Mouse (Mus musculus): ENCODE data around the gene Tmem123. TPM values are rescaled to one million over a fixed set of nuclear protein-coding genes. Genes with fewer than 3 reads are reported as not detected.

Gene Tmem123
- polyA plus RNA-seq, 1 experiment, result 32.8 TPM

GRCm38 (mm10) chr9:7789764-7790575, 26.1 kb downstream of the Tmem123 start:
- TF ChIP-seq POLR2A (IDR thresholded peaks at IDR 0.05; ENCODE audit: control insufficient read depth, low read depth, low read length) (no peak), CTCF (IDR thresholded peaks at IDR 0.05; ENCODE audit: control insufficient read depth, insufficient read depth, insufficient replicate concordance, low read depth, low read length) (no peak)
- Histone ChIP-seq H3K27me3 (ENCODE audit: control insufficient read depth, insufficient read depth, low read length) (no peaks in the 10 kb centered on the region), H3K27ac (ENCODE audit: control insufficient read depth, insufficient read depth, low read depth, low read length) (no peak overlapping the region), H3K4me1 (ENCODE audit: control insufficient read depth, insufficient read depth, low read length) (no peaks in the 10 kb centered on the region; the same call in 1 of the 2 replicates), H3K4me3 (ENCODE audit: control insufficient read depth, low read depth, low read length) (no peak overlapping the region), H3K36me3 (ENCODE audit: control insufficient read depth, insufficient read depth, low read length) (no peaks in the 10 kb centered on the region)

GRCm38 (mm10) chr9:7790580-7791084, 26.8 kb downstream of the Tmem123 start:
- H3K4me3 ChIP-seq (ENCODE audit: control insufficient read depth, low read depth, low read length), result no peak overlapping the region
- no peak overlapping the region for H3K27ac ChIP-seq (ENCODE audit: control insufficient read depth, insufficient read depth, low read depth, low read length)
- no peak for TF ChIP-seq CTCF (IDR thresholded peaks at IDR 0.05; ENCODE audit: control insufficient read depth, insufficient read depth, insufficient replicate concordance, low read depth, low read length)
- no peaks in the 10 kb centered on the region for H3K4me1 ChIP-seq (ENCODE audit: control insufficient read depth, insufficient read depth, low read length)
- H3K36me3 ChIP-seq (ENCODE audit: control insufficient read depth, insufficient read depth, low read length), result no peaks in the 10 kb centered on the region
- H3K27me3 ChIP-seq (ENCODE audit: control insufficient read depth, insufficient read depth, low read length), result no peaks in the 10 kb centered on the region

- no peaks in the 10 kb centered on the region for H3K36me3 ChIP-seq (ENCODE audit: control insufficient read depth, insufficient read depth, low read length)
Observed at GRCm38 (mm10) chr9:7793561-7793960, 29.7 kb downstream of the Tmem123 start.

GRCm38 (mm10) chr9:7795581-7795980, 31.7 kb downstream of the Tmem123 start:
- Histone ChIP-seq H3K27ac (ENCODE audit: control insufficient read depth, insufficient read depth, low read depth, low read length) (no peak overlapping the region), H3K4me3 (ENCODE audit: control insufficient read depth, low read depth, low read length) (no peak overlapping the region), H3K27me3 (ENCODE audit: control insufficient read depth, insufficient read depth, low read length) (no peaks in the 10 kb centered on the region), H3K4me1 (ENCODE audit: control insufficient read depth, insufficient read depth, low read length) (no peaks in the 10 kb centered on the region), H3K36me3 (ENCODE audit: control insufficient read depth, insufficient read depth, low read length) (no peaks in the 10 kb centered on the region)
- TF ChIP-seq POLR2A (IDR thresholded peaks at IDR 0.05; ENCODE audit: control insufficient read depth, low read depth, low read length) (no peak), CTCF (IDR thresholded peaks at IDR 0.05; ENCODE audit: control insufficient read depth, insufficient read depth, insufficient replicate concordance, low read depth, low read length) (no peak)

More at GRCm38 (mm10) chr9:7793561-7793960, 29.7 kb downstream of the Tmem123 start:
- Histone ChIP-seq H3K27me3 (ENCODE audit: control insufficient read depth, insufficient read depth, low read length) (no peaks in the 10 kb centered on the region), H3K4me3 (ENCODE audit: control insufficient read depth, low read depth, low read length) (no peak overlapping the region), H3K27ac (ENCODE audit: control insufficient read depth, insufficient read depth, low read depth, low read length) (no peak overlapping the region), H3K4me1 (ENCODE audit: control insufficient read depth, insufficient read depth, low read length) (no peaks in the 10 kb centered on the region)
- no peak for TF ChIP-seq POLR2A (IDR thresholded peaks at IDR 0.05; ENCODE audit: control insufficient read depth, low read depth, low read length)
- no peak for TF ChIP-seq CTCF (IDR thresholded peaks at IDR 0.05; ENCODE audit: control insufficient read depth, insufficient read depth, insufficient replicate concordance, low read depth, low read length)

DNA sequence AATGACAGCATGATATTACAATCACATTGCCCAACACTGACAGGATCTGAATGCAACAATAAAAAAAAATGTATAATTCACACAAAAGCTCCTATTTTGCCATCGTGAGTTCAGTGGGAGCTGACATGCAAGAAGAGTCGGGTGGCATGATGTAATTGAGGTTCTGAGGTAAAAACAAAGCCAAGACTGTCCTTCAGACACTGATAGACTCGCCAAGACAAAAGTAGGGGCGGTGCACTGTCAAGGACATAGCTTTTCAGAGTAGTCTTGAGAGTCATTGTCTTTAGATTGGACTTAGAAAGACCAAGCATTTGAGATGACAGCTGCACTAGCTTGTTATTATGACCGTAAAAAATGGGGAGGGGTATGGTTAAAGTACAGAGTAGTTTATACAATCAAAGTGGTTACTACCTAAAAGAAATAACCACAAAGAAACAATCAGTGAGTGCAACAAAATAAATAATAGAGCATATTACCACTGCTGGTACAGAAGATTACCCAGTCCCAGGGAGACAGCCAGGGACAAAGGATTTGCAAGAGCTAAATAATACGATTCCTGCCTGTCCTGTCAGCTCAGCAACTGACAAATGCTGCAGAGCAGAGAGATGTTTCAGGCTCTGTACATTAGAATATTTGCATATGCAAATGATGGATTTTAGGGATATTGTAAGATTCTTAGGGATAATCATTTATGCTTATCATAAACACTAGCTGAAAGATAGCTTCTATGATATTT, 32.5 kb downstream of the Tmem123 start:
- no peaks in the 10 kb centered on the region for H3K36me3 ChIP-seq (ENCODE audit: control insufficient read depth, insufficient read depth, low read length)

GRCm38 (mm10) chr9:7797542-7797941, 33.7 kb downstream of the Tmem123 start:
- TF ChIP-seq CTCF (IDR thresholded peaks at IDR 0.05; ENCODE audit: control insufficient read depth, insufficient read depth, insufficient replicate concordance, low read depth, low read length) (no peak), POLR2A (IDR thresholded peaks at IDR 0.05; ENCODE audit: control insufficient read depth, low read depth, low read length) (no peak)
- no peak overlapping the region for H3K27ac ChIP-seq (ENCODE audit: control insufficient read depth, insufficient read depth, low read depth, low read length)
- H3K27me3 ChIP-seq (ENCODE audit: control insufficient read depth, insufficient read depth, low read length), result no peaks in the 10 kb centered on the region
- no peaks in the 10 kb centered on the region for H3K36me3 ChIP-seq (ENCODE audit: control insufficient read depth, insufficient read depth, low read length)
- no peak overlapping the region for H3K4me3 ChIP-seq (ENCODE audit: control insufficient read depth, low read depth, low read length)
- H3K4me1 ChIP-seq (ENCODE audit: control insufficient read depth, insufficient read depth, low read length), result no peaks in the 10 kb centered on the region

More for the DNA sequence above, 32.5 kb downstream of the Tmem123 start:
- H3K4me1 ChIP-seq (ENCODE audit: control insufficient read depth, insufficient read depth, low read length), result no peaks in the 10 kb centered on the region
- no peak overlapping the region for H3K4me3 ChIP-seq (ENCODE audit: control insufficient read depth, low read depth, low read length)
- H3K27me3 ChIP-seq (ENCODE audit: control insufficient read depth, insufficient read depth, low read length), result no peaks in the 10 kb centered on the region
- no peak overlapping the region for H3K27ac ChIP-seq (ENCODE audit: control insufficient read depth, insufficient read depth, low read depth, low read length)
- no peak for TF ChIP-seq POLR2A (IDR thresholded peaks at IDR 0.05; ENCODE audit: control insufficient read depth, low read depth, low read length)
- no peak for TF ChIP-seq CTCF (IDR thresholded peaks at IDR 0.05; ENCODE audit: control insufficient read depth, insufficient read depth, insufficient replicate concordance, low read depth, low read length)

DNA sequence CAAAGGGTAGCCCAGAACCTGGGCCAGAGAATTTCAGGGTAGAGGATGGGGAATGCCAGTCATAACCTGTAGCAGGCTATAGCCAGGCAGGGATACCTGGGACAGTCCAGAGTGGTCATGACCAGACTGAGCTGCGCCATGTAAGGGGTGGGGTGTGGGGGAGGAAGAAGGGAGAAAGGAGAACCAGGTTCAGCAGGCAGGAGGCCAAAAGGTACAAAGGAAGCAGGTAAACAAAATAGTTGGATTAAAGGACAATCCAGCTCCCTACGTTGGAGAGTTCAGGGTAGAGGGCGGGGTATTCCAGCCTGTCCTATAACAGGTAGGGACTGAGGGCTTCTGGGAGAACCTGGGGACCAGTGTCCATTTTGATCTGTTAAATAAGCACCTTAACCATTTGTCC, 34.7 kb downstream of the Tmem123 start:
- no peak overlapping the region for H3K4me3 ChIP-seq (ENCODE audit: control insufficient read depth, low read depth, low read length)
- H3K27me3 ChIP-seq (ENCODE audit: control insufficient read depth, insufficient read depth, low read length), result no peaks in the 10 kb centered on the region
- no peak overlapping the region for H3K27ac ChIP-seq (ENCODE audit: control insufficient read depth, insufficient read depth, low read depth, low read length)
- no peak for TF ChIP-seq POLR2A (IDR thresholded peaks at IDR 0.05; ENCODE audit: control insufficient read depth, low read depth, low read length)
- no peak for TF ChIP-seq CTCF (IDR thresholded peaks at IDR 0.05; ENCODE audit: control insufficient read depth, insufficient read depth, insufficient replicate concordance, low read depth, low read length)
- H3K4me1 ChIP-seq (ENCODE audit: control insufficient read depth, insufficient read depth, low read length), result no peaks in the 10 kb centered on the region
- H3K36me3 ChIP-seq (ENCODE audit: control insufficient read depth, insufficient read depth, low read length), result no peaks in the 10 kb centered on the region
